Mouse (Mus musculus) kidney, postnatal 14 days (tissue): ENCODE data around the gene Bet1l.
A peak's percentile ranks its signal among the peaks of the same experiment; 100 is the strongest.

Experiments
- DNase-seq: peaks from one replicate; pipeline ENCODE4 v3.0.0; 2022; ENCODE audit warnings: mixed read lengths

The Bet1l gene

GRCm38 (mm10) chr7:140828171-140828881 is 29.1 kb downstream of the Bet1l start:
- DNase-seq: peak; percentile 77

GRCm38 (mm10) chr7:140822731-140823130 is 34.6 kb downstream of the Bet1l start:
- DNase-seq: no peak

GRCm38 (mm10) chr7:140821653-140822329 is 35.6 kb downstream of the Bet1l start, which contains the start of gene Zfp941:
TSS of gene Zfp941 (minus strand) at chr7:140822178.
- DNase-seq: peak; percentile 45

- no peak for DNase-seq
These were observed 36.1 kb downstream of the Bet1l start for GRCm38 (mm10) chr7:140821305-140821652.

GRCm38 (mm10) chr7:140820173-140820572 is 37.2 kb downstream of the Bet1l start:
- no peak for DNase-seq

GRCm38 (mm10) chr7:140812850-140813249 is 44.5 kb downstream of the Bet1l start:
- no peak for DNase-seq

GRCm38 (mm10) chr7:140811714-140812113 is 45.7 kb downstream of the Bet1l start:
- DNase-seq: no peak

GRCm38 (mm10) chr7:140810496-140810895 is 46.9 kb downstream of the Bet1l start:
- no peak for DNase-seq

- DNase-seq: peak; percentile 73
These were observed 51.7 kb downstream of the Bet1l start for GRCm38 (mm10) chr7:140805704-140806103.
